Mouse (Mus musculus) embryonic facial prominence, embryonic 12.5 days (tissue): ENCODE data around the gene Sec16a. TPM values are rescaled to one million over a fixed set of nuclear protein-coding genes. Genes with fewer than 3 reads are reported as not detected.

ENCODE experiments used
- ATAC-seq: fragments of 200-750 bp; cut with Nextera tagmentation; 2 replicates; pipeline ENCODE4 v1.8.0; 2017; ENCODE audit not compliant: insufficient number of reproducible peaks, insufficient read depth, low FRiP score, low TSS enrichment
- H3K27ac ChIP-seq: fragments of 300-500 bp; sonication (generic); 2 replicates; pipeline ENCODE4 v1.5.1; 2016; ENCODE audit warnings: mild to moderate bottlenecking
- H3K27me3 ChIP-seq: fragments of 300-500 bp; sonication (generic); 2 replicates; pipeline ENCODE4 v1.6.1; 2016; ENCODE audit warnings: mild to moderate bottlenecking, moderate library complexity
- H3K36me3 ChIP-seq: fragments of 300-500 bp; sonication (generic); 2 replicates; pipeline ENCODE4 v1.6.1; 2016; ENCODE audit warnings: mild to moderate bottlenecking
- H3K4me1 ChIP-seq: fragments of 300-500 bp; sonication (generic); 2 replicates; pipeline ENCODE4 v1.6.1; 2016
- H3K4me2 ChIP-seq: fragments of 300-500 bp; sonication (generic); replicated peaks from 2 replicates; pipeline ENCODE4 v1.6.1; 2016; ENCODE audit warnings: mild to moderate bottlenecking, moderate library complexity
- H3K4me3 ChIP-seq: fragments of 300-500 bp; sonication (generic); 2 replicates; pipeline ENCODE4 v1.5.1; 2016; ENCODE audit warnings: mild to moderate bottlenecking
- H3K9ac ChIP-seq: fragments of 300-500 bp; sonication (generic); 2 replicates; pipeline ENCODE4 v1.6.1; 2016; ENCODE audit warnings: mild to moderate bottlenecking, moderate library complexity
- H3K9me3 ChIP-seq: fragments of 300-500 bp; sonication (generic); 2 replicates; pipeline ENCODE4 v1.6.1; 2016; ENCODE audit warnings: mild to moderate bottlenecking, moderate library complexity
- WGBS: fragments of 180-500 bp; shearing (Covaris S2); methylation state at CpG from one replicate; pipeline ENCODE4 v1.1.7; 2016; 5-methylcytosine and 5-hydroxymethylcytosine counted together
- polyA plus RNA-seq: library from polyadenylated mRNA; unstranded; fragments of >200 nt; fragmentation: Nextera tagmentation; extraction: Ambion mirVana; gene quantifications from 2 replicates; pipeline ENCODE4 v1.2.1, GENCODE M21; 2016

Sec16a gene
- polyA plus RNA-seq, 1 experiment from 2014 or later, result 28.3 TPM

DNA sequence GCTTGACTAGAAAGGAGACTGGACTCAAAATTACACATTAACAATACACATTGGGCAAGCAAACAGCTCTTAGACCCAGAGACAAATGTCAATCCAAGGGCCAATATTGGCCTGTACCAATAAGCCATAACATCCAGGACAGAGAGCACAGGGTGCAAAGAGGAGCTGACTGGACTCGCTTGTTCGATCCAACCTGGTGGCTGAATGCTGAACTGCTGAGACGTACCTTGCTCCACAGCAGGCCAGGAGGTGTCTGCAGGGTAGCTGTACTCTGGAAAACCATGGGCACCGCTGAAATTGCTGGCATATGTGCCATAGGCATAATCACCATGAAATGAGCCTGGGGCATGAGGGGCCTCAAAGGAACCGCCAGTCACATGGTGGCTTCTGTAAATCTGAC is 15.2 kb downstream of the Sec16a start:
- 90% methylated on average over 5 of the region's 5 CpGs for WGBS
- ATAC-seq, result no peak
- Histone ChIP-seq H3K9ac (no peak overlapping the region), H3K4me2 (no peak overlapping the region), H3K36me3 (peaks cover 95% of the 10 kb centered on the region), H3K4me3 (no peak overlapping the region), H3K27me3 (no peaks in the 10 kb centered on the region), H3K27ac (no peak overlapping the region), H3K4me1 (no peaks in the 10 kb centered on the region), H3K9me3 (no peaks in the 10 kb centered on the region)

DNA sequence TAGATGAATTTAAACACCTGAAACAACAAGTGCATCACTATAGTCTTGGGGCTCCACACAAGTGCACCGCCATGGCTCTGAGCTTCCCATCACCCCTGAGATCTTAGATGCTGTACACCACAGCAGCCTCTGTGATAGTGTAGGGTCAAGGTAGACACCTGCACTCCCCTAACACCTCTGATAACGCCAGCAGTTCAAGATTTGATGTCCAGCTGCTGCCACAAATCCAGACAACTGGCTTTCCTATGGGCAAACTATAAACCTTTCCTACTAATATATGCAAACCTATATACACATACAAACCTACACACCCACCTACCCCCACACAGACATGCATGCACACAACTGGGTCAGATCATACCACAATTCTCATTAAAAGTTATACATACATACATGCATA is 20.5 kb downstream of the Sec16a start:
- Histone ChIP-seq H3K27me3 (no peaks in the 10 kb centered on the region), H3K27ac (no peak overlapping the region), H3K9ac (no peak overlapping the region), H3K4me2 (no peak overlapping the region), H3K4me3 (no peak overlapping the region), H3K36me3 (peaks cover 97% of the 10 kb centered on the region), H3K9me3 (no peaks in the 10 kb centered on the region), H3K4me1 (no peaks in the 10 kb centered on the region)
- ATAC-seq, result no peak
- whole genome bisulfite sequencing, result 87% methylated on average over 2 of the region's 2 CpGs

DNA sequence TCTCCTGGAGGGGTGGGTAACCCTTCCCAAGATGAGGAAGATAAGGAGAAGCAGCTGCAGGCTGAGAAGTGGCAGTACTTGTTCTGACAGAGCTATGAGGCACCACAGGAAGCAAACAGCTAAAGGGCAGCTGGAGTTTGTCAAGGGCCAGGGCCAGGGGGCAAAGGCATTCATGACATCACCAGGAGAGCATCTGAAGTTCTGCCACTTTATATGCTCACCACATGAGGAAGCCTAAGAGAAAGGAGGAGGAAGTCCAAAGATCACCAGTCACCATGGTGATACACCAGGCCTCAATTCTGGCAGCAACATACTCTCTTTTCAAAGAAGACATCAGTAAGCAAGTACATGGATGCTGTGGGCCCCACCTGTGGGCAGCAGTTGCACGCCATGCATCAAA is 21.9 kb downstream of the Sec16a start:
- ATAC-seq, result no peak
- Histone ChIP-seq H3K4me2 (no peak overlapping the region), H3K36me3 (peaks cover 95% of the 10 kb centered on the region), H3K4me1 (no peaks in the 10 kb centered on the region), H3K27me3 (no peaks in the 10 kb centered on the region), H3K27ac (no peak overlapping the region), H3K9ac (no peak overlapping the region), H3K4me3 (no peak overlapping the region), H3K9me3 (no peaks in the 10 kb centered on the region)
- WGBS, result 81% methylated on average over 1 of the region's 1 CpGs

- Histone ChIP-seq H3K27me3 (no peaks in the 10 kb centered on the region), H3K9me3 (no peaks in the 10 kb centered on the region), H3K9ac (no peak overlapping the region), H3K4me3 (no peak overlapping the region), H3K36me3 (peaks cover 96% of the 10 kb centered on the region), H3K4me1 (no peaks in the 10 kb centered on the region), H3K27ac (no peak overlapping the region), H3K4me2 (no peak overlapping the region)
- 88% methylated on average over 2 of the region's 2 CpGs for WGBS
- no peak for ATAC-seq
Observed at GRCm38 (mm10) chr2:26421969-26422368, 23.0 kb downstream of the Sec16a start.

- no peak overlapping the region for H3K27ac ChIP-seq
- H3K9ac ChIP-seq, result no peak overlapping the region
- no peaks in the 10 kb centered on the region for H3K9me3 ChIP-seq
- H3K36me3 ChIP-seq, result peaks cover 96% of the 10 kb centered on the region
- no peak overlapping the region for H3K4me3 ChIP-seq
- H3K4me1 ChIP-seq, result no peaks in the 10 kb centered on the region
- 90% methylated on average over 1 of the region's 1 CpGs for WGBS
- ATAC-seq, result no peak
- no peak overlapping the region for H3K4me2 ChIP-seq
- H3K27me3 ChIP-seq, result no peaks in the 10 kb centered on the region
Observed at GRCm38 (mm10) chr2:26418120-26418519, 26.9 kb downstream of the Sec16a start.

DNA sequence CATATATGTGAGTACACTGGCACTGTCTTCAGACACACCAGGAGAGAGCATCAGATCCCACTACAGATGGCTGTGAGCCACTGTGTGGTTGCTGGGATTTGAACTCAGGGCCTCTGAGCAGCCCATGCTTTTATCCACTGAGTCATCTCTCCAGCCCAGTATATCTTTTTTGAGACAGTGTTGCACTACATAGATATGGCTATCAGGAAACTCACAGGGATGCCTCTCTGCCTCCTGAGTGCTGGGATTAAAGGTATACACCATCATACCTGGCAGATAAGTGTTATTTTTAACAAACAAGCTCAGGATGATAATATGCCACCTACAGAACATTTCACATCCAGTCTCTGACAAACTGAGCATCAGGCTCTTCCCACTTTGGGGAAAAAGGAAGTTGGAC is 27.9 kb downstream of the Sec16a start:
- H3K36me3 ChIP-seq, result peaks cover 95% of the 10 kb centered on the region
- ATAC-seq, result no peak
- H3K9ac ChIP-seq, result no peak overlapping the region

DNA sequence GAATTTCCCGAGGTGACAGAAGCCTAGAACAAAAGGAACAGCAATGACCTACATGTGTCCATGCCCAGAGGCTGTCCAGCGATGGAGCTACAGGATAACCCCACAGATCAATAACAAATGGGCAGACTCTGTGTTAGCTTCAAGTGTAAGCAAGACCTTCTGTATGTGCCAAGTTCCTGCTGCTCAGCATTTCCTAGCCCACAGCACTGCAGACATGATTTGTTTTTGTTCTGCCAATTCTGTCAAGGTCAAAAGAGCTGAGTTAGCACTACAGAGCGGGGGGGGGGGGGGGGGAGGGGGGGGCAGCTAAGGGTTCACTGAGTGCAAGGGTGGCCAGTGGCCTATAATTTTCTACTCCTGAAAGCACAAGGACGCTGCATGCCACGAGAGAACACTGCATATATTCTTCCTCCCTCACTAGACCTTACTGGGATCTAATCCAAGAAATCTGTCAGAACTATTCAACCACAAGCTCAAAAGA is 34.0 kb downstream of the Sec16a start:
- Histone ChIP-seq H3K4me1 (peaks cover 24% of the 10 kb centered on the region), H3K4me2 (no peak overlapping the region), H3K27me3 (no peaks in the 10 kb centered on the region), H3K27ac (0 out of 2 replicates have a peak overlapping the region, but pooled peaks have one; percentile 19), H3K36me3 (peaks cover 60% of the 10 kb centered on the region), H3K9me3 (no peaks in the 10 kb centered on the region), H3K9ac (no peak overlapping the region), H3K4me3 (no peak overlapping the region)
- ATAC-seq, result no peak
- WGBS, result 63% methylated on average over 5 of the region's 5 CpGs

More for the DNA sequence above, 27.9 kb downstream of the Sec16a start:
- Histone ChIP-seq H3K4me1 (no peaks in the 10 kb centered on the region), H3K9me3 (no peaks in the 10 kb centered on the region), H3K27me3 (no peaks in the 10 kb centered on the region), H3K4me3 (no peak overlapping the region), H3K27ac (no peak overlapping the region), H3K4me2 (no peak overlapping the region)

DNA sequence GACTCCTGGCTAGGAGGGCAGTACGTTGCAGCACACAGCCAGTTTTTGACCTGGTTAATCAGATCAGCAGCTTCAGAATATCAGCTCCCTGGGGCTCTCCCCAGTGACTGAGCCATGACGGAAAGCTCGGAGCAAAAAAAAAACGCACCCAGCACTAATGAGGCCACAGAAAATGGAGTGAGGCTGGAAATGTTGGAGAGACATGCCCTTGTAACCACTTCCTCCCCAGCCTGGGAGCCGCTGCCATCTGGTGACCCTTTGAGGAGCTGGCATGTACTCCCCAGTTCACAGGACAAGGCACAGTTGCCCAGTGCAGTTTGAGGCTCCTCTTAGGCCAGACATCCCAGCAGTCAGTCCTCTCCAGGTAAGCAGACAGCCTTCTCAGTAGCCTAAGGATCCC is 34.9 kb downstream of the Sec16a start:
- Histone ChIP-seq H3K9ac (no peak overlapping the region), H3K27ac (no peak overlapping the region), H3K4me3 (no peak overlapping the region), H3K4me1 (peaks cover 27% of the 10 kb centered on the region), H3K4me2 (no peak overlapping the region), H3K27me3 (no peaks in the 10 kb centered on the region), H3K9me3 (no peaks in the 10 kb centered on the region), H3K36me3 (peaks cover 51% of the 10 kb centered on the region)
- ATAC-seq, result no peak
- WGBS, result 74% methylated on average over 5 of the region's 5 CpGs

- Histone ChIP-seq H3K4me3 (peak overlapping the region; percentile 90), H3K27me3 (no peaks in the 10 kb centered on the region), H3K4me1 (peaks cover 27% of the 10 kb centered on the region), H3K9me3 (no peaks in the 10 kb centered on the region), H3K36me3 (peaks cover 45% of the 10 kb centered on the region), H3K27ac (no peak overlapping the region), H3K9ac (no peak overlapping the region), H3K4me2 (peak overlapping the region; percentile 90; the same call in 1 of the 2 replicates)
- no peak for ATAC-seq
- 62% methylated on average over 3 of the region's 3 CpGs for WGBS
Observed at GRCm38 (mm10) chr2:26409362-26409761, 35.7 kb downstream of the Sec16a start.

DNA sequence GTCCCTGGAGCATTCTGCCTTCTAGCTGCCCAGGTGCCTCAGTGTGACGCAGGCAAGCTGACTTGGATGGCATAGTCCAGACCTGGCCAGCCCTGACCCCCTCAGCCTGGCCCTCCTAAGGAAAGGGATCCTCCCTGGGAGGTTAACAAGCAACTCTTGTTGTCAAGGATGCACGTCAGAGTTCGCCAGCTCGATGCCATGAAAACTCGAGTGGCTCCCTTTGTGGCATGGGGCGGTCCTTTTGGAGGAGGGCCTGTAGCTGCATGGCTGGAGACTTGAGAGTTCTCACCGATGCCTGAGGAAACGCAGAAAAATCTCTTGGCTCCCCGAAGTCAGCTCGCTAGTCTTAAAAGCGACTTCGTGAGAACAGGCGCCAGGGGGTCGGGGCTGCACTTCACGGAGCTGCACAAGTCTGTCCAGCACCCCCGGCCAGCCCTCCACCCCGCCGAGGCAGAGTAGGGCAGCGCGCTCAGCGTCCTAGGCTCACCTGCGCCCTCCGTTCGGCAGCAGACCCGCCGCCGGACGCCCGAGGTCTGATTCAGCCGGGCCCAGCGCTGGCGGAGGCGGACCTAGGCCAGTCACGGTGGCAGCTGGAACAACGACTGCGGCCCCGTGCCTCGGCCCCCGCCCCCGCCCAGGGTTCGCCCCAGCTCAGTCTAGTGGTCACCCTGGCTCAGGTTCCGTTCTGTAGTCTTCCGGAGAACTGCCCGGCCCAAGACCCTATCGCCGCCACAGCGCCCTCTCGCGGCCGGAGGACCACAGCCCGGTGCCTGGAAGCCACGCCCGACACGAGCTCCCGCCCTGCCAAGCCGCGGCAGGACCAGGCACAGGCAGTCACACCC is 36.3 kb downstream of the Sec16a start, which contains the start of gene Inpp5e:
Gene Inpp5e, minus strand, starts transcription at position 689 of the 842 bp plus-strand sequence.
- Histone ChIP-seq H3K9me3 (no peaks in the 10 kb centered on the region), H3K4me3 (peak within 1 kb of the TSS; percentile 90), H3K4me1 (peaks cover 27% of the 10 kb centered on the region), H3K36me3 (peaks cover 39% of the 10 kb centered on the region), H3K4me2 (peak within 1 kb of the TSS; percentile 90), H3K9ac (peak within 1 kb of the TSS; percentile 85), H3K27me3 (no peaks in the 10 kb centered on the region), H3K27ac (peak within 1 kb of the TSS; percentile 80)
- under 1% methylated on average over 57 of the region's 57 CpGs for WGBS
- peak; percentile 93 for ATAC-seq

DNA sequence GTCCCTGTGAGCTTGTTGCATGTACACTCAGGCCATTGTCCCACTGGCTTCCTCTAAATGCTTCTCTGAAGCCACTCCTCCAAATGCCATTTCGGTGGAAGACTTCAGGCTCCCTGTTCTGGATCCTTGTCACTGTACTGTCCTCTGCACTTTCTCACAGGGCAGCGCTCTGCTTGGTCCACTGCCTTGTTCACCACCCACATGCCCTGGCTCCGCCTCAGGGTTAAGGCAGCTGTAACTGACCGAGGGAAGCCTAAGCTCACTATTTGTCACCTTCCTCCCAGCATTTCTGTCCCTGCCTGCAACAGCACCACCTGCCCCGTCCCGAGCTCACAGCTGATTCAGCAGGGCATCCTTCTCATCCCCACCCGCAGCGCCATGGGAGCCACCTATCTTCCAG is 41.7 kb downstream of the Sec16a start:
- no peak overlapping the region for H3K27ac ChIP-seq
- no peak overlapping the region for H3K4me2 ChIP-seq
- no peak overlapping the region for H3K9ac ChIP-seq
- H3K36me3 ChIP-seq, result peaks cover 42% of the 10 kb centered on the region
- no peak overlapping the region for H3K4me3 ChIP-seq
- H3K27me3 ChIP-seq, result no peaks in the 10 kb centered on the region
- WGBS, result 79% methylated on average over 8 of the region's 8 CpGs
- peaks cover 30% of the 10 kb centered on the region for H3K4me1 ChIP-seq
- no peak for ATAC-seq
- H3K9me3 ChIP-seq, result no peaks in the 10 kb centered on the region

DNA sequence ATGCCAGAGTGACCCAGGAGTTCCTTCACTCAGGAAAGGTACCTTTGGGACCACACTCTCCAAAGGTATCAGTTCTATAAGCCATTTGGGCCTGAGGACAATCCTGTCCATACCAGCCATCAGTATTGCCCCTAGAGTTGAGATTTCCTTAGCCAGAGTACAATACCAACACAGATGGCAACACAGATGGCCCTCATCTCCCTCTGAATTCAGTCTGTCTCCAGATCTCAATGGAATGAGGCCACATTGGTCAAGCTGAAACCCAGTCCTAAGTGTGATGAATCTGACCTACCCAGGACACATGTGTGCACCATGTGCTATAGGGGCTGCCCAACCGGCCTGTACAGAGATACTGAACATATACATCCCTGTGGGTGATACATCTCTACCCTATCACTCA is 42.8 kb downstream of the Sec16a start:
- Histone ChIP-seq H3K4me1 (peaks cover 20% of the 10 kb centered on the region), H3K36me3 (peaks cover 51% of the 10 kb centered on the region), H3K9me3 (no peaks in the 10 kb centered on the region), H3K4me2 (no peak overlapping the region), H3K27ac (no peak overlapping the region), H3K9ac (0 out of 2 replicates have a peak overlapping the region, but pooled peaks have one; percentile 12), H3K4me3 (no peak overlapping the region), H3K27me3 (no peaks in the 10 kb centered on the region)
- WGBS, result 89% methylated on average over 1 of the region's 1 CpGs
- no peak for ATAC-seq
